Mouse (Mus musculus) embryonic stem cell, embryonic (primary cell): ENCODE results near the gene Tdpoz5.
"Not testable (repeated sequence)": the region's sequence is repeated elsewhere in the genome, so short reads cannot be mapped to it uniquely, and the experiment has no call there.

Experiments
- CTCF ChIA-PET, 4 experiments: fragments of 300-600 bp in 2 of 4; fragments of 350-600 bp in 2 of 4; sonication (Branson Sonifier 250); formaldehyde crosslinking; loops; one replicate each; lab custom pipeline; 2022; ENCODE audit warnings: inconsistent platforms in 2 of 4; lab: Charles Lee
- POLR2A ChIA-PET, 4 experiments: fragments of 300-600 bp in 2 of 4; fragments of 350-600 bp in 2 of 4; sonication (Branson Sonifier 250); formaldehyde crosslinking; loops; one replicate each; lab custom pipeline; 2022; ENCODE audit warnings: antibody characterized with exemption in 4 of 4, inconsistent platforms in 1 of 4; lab: Charles Lee

Tdpoz5 gene

DNA sequence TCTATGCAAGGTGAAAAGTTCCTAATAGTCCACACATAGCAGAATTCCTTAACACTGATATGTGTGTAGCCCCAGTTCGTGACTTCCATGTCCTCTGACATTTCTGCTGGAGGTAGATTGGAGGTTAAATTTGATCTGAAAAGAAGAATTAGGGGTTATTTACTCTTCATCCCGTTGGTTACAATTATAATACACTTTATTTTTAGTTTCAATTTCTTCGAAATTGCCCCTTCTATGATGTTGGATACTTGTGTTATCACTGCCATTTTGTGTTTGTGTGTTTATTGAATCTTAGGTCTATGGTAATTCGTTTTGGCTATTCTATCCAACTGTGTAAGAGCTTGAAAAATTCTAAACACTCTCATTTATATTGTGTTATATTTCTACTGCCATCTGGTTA is at the start of gene Tdpoz5:
Gene Tdpoz5 (minus strand): TSS at position 101 of the 400 bp plus-strand sequence.
- CTCF ChIA-PET, POLR2A ChIA-PET: not testable (repeated sequence)

DNA sequence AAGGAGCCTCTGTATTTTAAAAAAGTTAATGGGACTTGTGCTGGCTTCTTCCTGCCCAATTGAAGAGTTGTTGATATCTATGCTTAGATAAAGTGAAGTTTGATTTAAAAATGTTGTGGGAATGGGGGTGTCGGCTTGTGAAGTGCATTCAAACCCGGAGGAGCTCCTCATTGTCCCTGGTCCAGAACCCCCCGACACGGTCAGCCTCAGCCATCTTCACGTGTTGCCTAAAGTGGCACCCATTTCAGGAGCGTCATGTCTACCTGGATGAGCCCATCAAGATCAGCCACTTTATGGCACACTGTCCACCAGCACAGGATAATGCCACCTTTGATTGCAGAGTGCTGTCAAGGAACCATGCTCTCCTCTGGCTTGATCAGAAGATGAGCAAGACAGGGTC is 7.8 kb upstream of the Tdpoz5 start:
- CTCF ChIA-PET, POLR2A ChIA-PET: not testable (repeated sequence)

DNA sequence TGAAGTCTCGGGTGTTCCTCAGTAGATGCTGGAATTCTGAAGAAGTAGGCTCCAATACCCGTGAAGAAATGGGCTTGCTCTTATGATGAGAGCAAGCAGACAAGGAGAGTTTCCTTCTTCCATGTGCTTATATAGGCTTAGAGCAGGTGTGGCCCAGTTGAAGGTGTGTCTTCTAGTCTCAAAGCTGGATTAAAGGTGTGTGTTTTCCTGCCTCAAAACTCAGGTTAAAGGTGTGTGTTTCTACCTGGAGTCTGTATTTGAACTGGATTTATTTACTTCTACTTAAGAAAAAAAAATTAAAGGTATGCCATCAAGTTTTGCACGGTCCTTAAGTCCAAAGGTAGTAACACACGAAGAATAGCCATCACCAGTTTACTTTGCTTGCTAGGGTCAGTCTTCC is 17.7 kb downstream of the Tdpoz5 start, which contains the start of gene Gm9117:
Gene Gm9117 (minus strand): TSS at position 101 of the 400 bp plus-strand sequence.
- POLR2A ChIA-PET, CTCF ChIA-PET: not testable (repeated sequence)

DNA sequence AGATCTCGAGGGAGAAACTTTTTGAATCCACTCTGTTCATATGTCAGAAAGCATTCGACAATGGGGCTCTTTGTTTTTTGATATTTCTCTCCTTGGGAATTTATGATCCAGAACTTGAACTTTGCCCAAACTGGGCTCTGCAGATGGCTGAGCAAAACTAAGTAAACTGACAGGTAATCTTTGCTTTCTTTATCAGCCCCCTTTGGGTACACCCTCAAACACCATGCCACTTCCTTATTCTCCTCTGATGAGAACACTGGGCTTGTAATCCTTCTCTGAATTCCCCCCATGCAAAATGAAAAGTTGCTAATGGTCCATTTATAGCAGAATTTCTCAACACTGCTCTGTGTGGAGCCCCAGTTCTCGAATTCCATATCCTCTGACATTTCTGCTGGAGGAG is 22.7 kb downstream of the Tdpoz5 start:
- CTCF ChIA-PET, POLR2A ChIA-PET: not testable (repeated sequence)
